28 mouse cellular contexts compared by ENCODE assay signal in genomic region chr2:32576532-32576931, GRCm38 (mm10). TPM values are rescaled to one million over a fixed set of nuclear protein-coding genes. Genes with fewer than 3 reads are reported as not detected.
DNase-seq lines count a peak whose midpoint lies in the region; ATAC-seq lines count a peak whose summit lies in the region.
"Had no signal": no experiment of that assay in that cellular context is flagged by ENCODE, and none has a peak within 500 bp of the region (broad histone marks: within the 10 kb centered on the region; RNA-seq: fewer than 3 reads in every experiment).

No protein-coding gene starts in this region.

- H3K9ac ChIP-seq in midbrain, embryonic 16.5 days (ENCODE audit: low read depth, low read length), result no peak overlapping the region
- H3K9ac ChIP-seq in neural tube, embryonic 14.5 days (replicated peaks; ENCODE audit: low read depth, low read length), result no peak overlapping the region
- H3K9ac ChIP-seq: liver, embryonic 14.5 days; lung, embryonic 14.5 days; neural tube, embryonic 12.5 days had no signal

- intact Hi-C loops in heart, postnatal 10 days (cut with DNase I), result no loop called here

- H3K27me3 ChIP-seq in midbrain, embryonic 16.5 days (ENCODE audit: control insufficient read depth, insufficient read depth, low read depth, low read length), result peaks cover 9% of the 10 kb centered on the region
- peaks cover 52% of the 10 kb centered on the region for H3K27me3 ChIP-seq in midbrain, embryonic 10.5 days (ENCODE audit: low read depth, poor library complexity, severe bottlenecking)
- H3K27me3 ChIP-seq in neural tube, embryonic 14.5 days (ENCODE audit: control insufficient read depth, insufficient read depth, low read length), result no peaks in the 10 kb centered on the region

- DNase-seq in cerebellum, adult 11-12 months, result peak; percentile 50
- peak; percentile 94 for DNase-seq in heart, adult 11 months
- no peak for DNase-seq in heart, postnatal 10 days
- no peak for DNase-seq in midbrain, embryonic 10.5 days (ENCODE audit: low spot score)
- no peak for DNase-seq in liver
- DNase-seq: adrenal gland, postnatal 25 days; gastrocnemius, postnatal 14 days; heart, adult 18-20 months; kidney, adult 18-20 months; kidney, postnatal 4 days; lung, embryonic 14.5 days; lung, postnatal 36 days; right cerebral cortex, adult 18-20 months; right cerebral cortex, postnatal 4 days; thymus, adult 2 months; thymus, postnatal 4 days had no signal

- no peak overlapping the region for H3K4me3 ChIP-seq in midbrain, embryonic 16.5 days (ENCODE audit: low read depth, low read length)
- H3K4me3 ChIP-seq in midbrain, embryonic 10.5 days, result no peak overlapping the region
- H3K4me3 ChIP-seq in neural tube, embryonic 14.5 days (ENCODE audit: low read depth, low read length), result no peak overlapping the region; the same call in 1 of the 2 replicates
- H3K4me3 ChIP-seq: megakaryocyte, embryonic 14.5 days had no signal

- H3K4me2 ChIP-seq in midbrain, embryonic 16.5 days (ENCODE audit: low read length), result peak overlapping the region; percentile 97; the same call in 1 of the 2 replicates
- 0 out of 2 replicates have a peak overlapping the region, but pooled peaks have one; percentile 94 for H3K4me2 ChIP-seq in neural tube, embryonic 14.5 days (ENCODE audit: low read depth, low read length)

- H3K4me1 ChIP-seq in midbrain, embryonic 16.5 days (ENCODE audit: control insufficient read depth, insufficient read depth, low read length), result peaks cover 13% of the 10 kb centered on the region
- H3K4me1 ChIP-seq in midbrain, embryonic 10.5 days, result peaks cover 29% of the 10 kb centered on the region
- H3K4me1 ChIP-seq in neural tube, embryonic 14.5 days (ENCODE audit: control insufficient read depth, insufficient read depth, low read length), result peaks cover 8% of the 10 kb centered on the region

- no peaks in the 10 kb centered on the region for H3K36me3 ChIP-seq in midbrain, embryonic 16.5 days (ENCODE audit: control insufficient read depth, insufficient read depth, low read length)
- peaks cover 12% of the 10 kb centered on the region for H3K36me3 ChIP-seq in midbrain, embryonic 10.5 days
- no peaks in the 10 kb centered on the region for H3K36me3 ChIP-seq in neural tube, embryonic 14.5 days (ENCODE audit: control insufficient read depth, insufficient read depth, low read length)

- 86% methylated on average over 9 of the region's 9 CpGs for WGBS in midbrain, embryonic 16.5 days
- WGBS in midbrain, embryonic 10.5 days, result 88% methylated on average over 9 of the region's 9 CpGs
- 89% methylated on average over 9 of the region's 9 CpGs for WGBS in neural tube, embryonic 14.5 days

- H3K9me3 ChIP-seq in midbrain, embryonic 16.5 days (replicated peaks; ENCODE audit: control insufficient read depth, low read length, poor library complexity, severe bottlenecking), result no peaks in the 10 kb centered on the region
- no peaks in the 10 kb centered on the region for H3K9me3 ChIP-seq in midbrain, embryonic 10.5 days (replicated peaks)
- H3K9me3 ChIP-seq in neural tube, embryonic 14.5 days (ENCODE audit: control insufficient read depth, low read length), result no peaks in the 10 kb centered on the region
- H3K9me3 ChIP-seq: embryonic facial prominence, embryonic 12.5 days; heart, embryonic 13.5 days; megakaryocyte, embryonic 14.5 days; neural tube, embryonic 12.5 days had no signal

- no peak for ATAC-seq in cerebellum, adult (ENCODE audit: insufficient number of reproducible peaks, low FRiP score, low TSS enrichment)
- ATAC-seq in midbrain, embryonic 16.5 days, result no peak
- ATAC-seq in neural tube, embryonic 14.5 days (ENCODE audit: low read depth), result no peak
- ATAC-seq: CD4-positive, CD25-positive, alpha-beta regulatory T cell, adult 4 months; inflammation-experienced regulatory T-cells, adult 6 months had no signal

- no peak overlapping the region for H3K27ac ChIP-seq in midbrain, embryonic 16.5 days (ENCODE audit: low read length)
- no peak overlapping the region for H3K27ac ChIP-seq in midbrain, embryonic 10.5 days (replicated peaks)
- H3K27ac ChIP-seq in neural tube, embryonic 14.5 days (ENCODE audit: low read depth, low read length), result no peak overlapping the region
- H3K27ac ChIP-seq: embryonic facial prominence, embryonic 12.5 days; heart, embryonic 13.5 days; liver, embryonic 14.5 days; neural tube, embryonic 12.5 days had no signal

RNA-seq across cellular contexts. Expression of gene 9430097D07Rik, which starts 1.0 kb away (rescaled TPM):
- not detected for total RNA-seq in heart, postnatal 10 days (2021)
- 0.52 and 1.1 TPM in 2 replicates for polyA plus RNA-seq in midbrain, embryonic 16.5 days (2015; fragmentation: Nextera tagmentation; extraction: Ambion mirVana)
- 0.17 and 0.22 TPM in 2 replicates for polyA plus RNA-seq in midbrain, embryonic 10.5 days (2016; fragmentation: Nextera tagmentation; extraction: Ambion mirVana)
- 0.98 and 1.2 TPM in 2 replicates for polyA plus RNA-seq in neural tube, embryonic 14.5 days (2014; fragmentation: Nextera tagmentation; extraction: Ambion mirVana)
- total RNA-seq: adrenal gland, postnatal 25 days; gastrocnemius, postnatal 14 days; heart, adult 18-20 months; heart, postnatal 25 days had no signal
- polyA plus RNA-seq: CD4-positive, CD25-positive, alpha-beta regulatory T cell, adult 4 months; lung, embryonic 14.5 days; stomach, embryonic 14.5 days; thymus, adult 2 months had no signal

RNA-seq across cellular contexts. Expression of gene Pip5kl1, which starts 1.9 kb away (rescaled TPM):
- not detected for total RNA-seq in heart, postnatal 10 days (2021)
- 14.5 and 17.1 TPM in 2 replicates for polyA plus RNA-seq in midbrain, embryonic 16.5 days (2015; fragmentation: Nextera tagmentation; extraction: Ambion mirVana)
- polyA plus RNA-seq in midbrain, embryonic 10.5 days (2016; fragmentation: Nextera tagmentation; extraction: Ambion mirVana), result 1.9 and 2.8 TPM in 2 replicates
- polyA plus RNA-seq in neural tube, embryonic 14.5 days (2014; fragmentation: Nextera tagmentation; extraction: Ambion mirVana), result 12.4 and 17.1 TPM in 2 replicates
- total RNA-seq: adrenal gland, postnatal 25 days; gastrocnemius, postnatal 14 days; heart, adult 18-20 months; heart, postnatal 25 days had no signal
- polyA plus RNA-seq: CD4-positive, CD25-positive, alpha-beta regulatory T cell, adult 4 months; heart, embryonic 13.5 days; inflammation-experienced regulatory T-cells, adult 6 months had no signal

RNA-seq across cellular contexts. Expression of gene Dpm2, which starts 5.9 kb away (rescaled TPM):
- 10 to 100 TPM; 31.2 to 32.6 TPM for total RNA-seq in heart, postnatal 10 days (2021)
- 136 TPM in 2 replicates for polyA plus RNA-seq in midbrain, embryonic 16.5 days (2015; fragmentation: Nextera tagmentation; extraction: Ambion mirVana)
- polyA plus RNA-seq in midbrain, embryonic 10.5 days (2016; fragmentation: Nextera tagmentation; extraction: Ambion mirVana), result 113 and 116 TPM in 2 replicates
- polyA plus RNA-seq in neural tube, embryonic 14.5 days (2014; fragmentation: Nextera tagmentation; extraction: Ambion mirVana), result 143 and 157 TPM in 2 replicates

RNA-seq across cellular contexts. Expression of gene St6galnac4, which starts 10.4 kb away (rescaled TPM):
- total RNA-seq in heart, postnatal 10 days (2021), result 10 to 100 TPM; 29.3 to 31.8 TPM
- 33.4 and 39.0 TPM in 2 replicates for polyA plus RNA-seq in midbrain, embryonic 16.5 days (2015; fragmentation: Nextera tagmentation; extraction: Ambion mirVana)
- polyA plus RNA-seq in midbrain, embryonic 10.5 days (2016; fragmentation: Nextera tagmentation; extraction: Ambion mirVana), result 15.9 and 17.1 TPM in 2 replicates
- 30.4 and 35.1 TPM in 2 replicates for polyA plus RNA-seq in neural tube, embryonic 14.5 days (2014; fragmentation: Nextera tagmentation; extraction: Ambion mirVana)

RNA-seq across cellular contexts. Expression of gene St6galnac6, which starts 23.0 kb away (rescaled TPM):
- total RNA-seq in heart, postnatal 10 days (2021), result 100 to 1,000 TPM in 1 of 2 experiments, 10 to 100 TPM in 1; 87.9 to 103 TPM
- 26.5 and 36.4 TPM in 2 replicates for polyA plus RNA-seq in midbrain, embryonic 16.5 days (2015; fragmentation: Nextera tagmentation; extraction: Ambion mirVana)
- polyA plus RNA-seq in midbrain, embryonic 10.5 days (2016; fragmentation: Nextera tagmentation; extraction: Ambion mirVana), result 10.8 and 11.9 TPM in 2 replicates
- 5.2 and 5.4 TPM in 2 replicates for polyA plus RNA-seq in neural tube, embryonic 14.5 days (2014; fragmentation: Nextera tagmentation; extraction: Ambion mirVana)

Comparison
In these comparisons a context has a peak if more than half of its experiments do, and no peak if none do; other contexts are left out.
1. DNase-seq: peak in cerebellum, adult 11-12 months (single experiment) and heart, adult 11 months (single experiment); none in heart, postnatal 10 days (0 of 2), midbrain, embryonic 10.5 days (single experiment) and liver (single experiment).